Mouse (Mus musculus) liver, postnatal 0 days (tissue): ENCODE results near the gene Fn1.

ENCODE experiments used
- CTCF ChIP-seq: sonication (generic); IDR thresholded peaks from 2 replicates; pipeline ENCODE4 v1.5.1; 2016; ENCODE audit warnings: antibody characterized with exemption, low read depth
- EP300 ChIP-seq: IDR thresholded peaks from 2 replicates; pipeline ENCODE4 v1.6.1; 2016; ENCODE audit warnings: antibody characterized with exemption, low read depth, mild to moderate bottlenecking

DNA sequence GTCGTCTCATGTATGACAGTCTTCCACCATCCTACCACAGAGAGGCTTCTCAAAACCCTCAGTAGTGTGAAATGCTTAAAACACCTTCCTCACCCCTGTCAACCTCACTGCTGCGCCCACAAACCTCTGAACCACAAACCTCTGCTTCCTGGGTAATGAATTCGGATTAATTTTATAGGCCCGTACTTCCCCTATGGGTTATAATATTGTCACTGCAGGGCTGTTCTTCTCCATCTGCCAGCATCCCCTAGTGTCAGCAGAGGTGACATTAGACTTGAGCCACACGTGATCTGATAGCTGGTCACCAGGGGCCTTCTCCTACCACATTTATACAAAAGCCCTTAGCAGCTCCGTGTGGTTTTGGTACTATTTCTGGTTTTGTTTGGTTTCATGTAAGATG is 76.2 kb downstream of the Fn1 start:
- TF ChIP-seq CTCF (no peak), EP300 (no peak)
